Mouse (Mus musculus) C2C12 (cell line): ENCODE results near the gene Sfxn2. TPM values are rescaled to one million over a fixed set of nuclear protein-coding genes. Genes with fewer than 3 reads are reported as not detected.

Source experiments
- H3K27me3 ChIP-seq: one replicate; pipeline ENCODE4 v1.6.1; 2011; ENCODE audit not compliant: control insufficient read depth, insufficient read depth, insufficient read length
- H3K36me3 ChIP-seq: one replicate; pipeline ENCODE4 v1.6.1; 2011; ENCODE audit not compliant: control insufficient read depth, insufficient read depth
- H3K4me3 ChIP-seq: one replicate; pipeline ENCODE4 v1.5.1; 2011; ENCODE audit warnings: mild to moderate bottlenecking, control low read depth; ENCODE audit not compliant: poor library complexity, insufficient read depth, severe bottlenecking
- H3K79me2 ChIP-seq: one replicate; pipeline ENCODE4 v1.6.1; 2011; ENCODE audit not compliant: control insufficient read depth, insufficient read depth
- H3K79me3 ChIP-seq: one replicate; pipeline ENCODE4 v1.6.1; 2011; ENCODE audit warnings: low read depth, control low read depth
- H3ac ChIP-seq: one replicate; pipeline ENCODE3; 2011; ENCODE audit warnings: low read depth; ENCODE audit not compliant: control insufficient read depth, insufficient read length
- CEBPB ChIP-seq: IDR thresholded peaks from one replicate; pipeline ENCODE4 v1.6.1; 2011; ENCODE audit warnings: low read depth, mild to moderate bottlenecking, control low read depth, moderate library complexity
- CTCF ChIP-seq: IDR thresholded peaks from one replicate; pipeline ENCODE4 v1.5.1; 2011; ENCODE audit not compliant: control insufficient read depth, insufficient read depth, insufficient read length
- FOSL1 ChIP-seq: IDR thresholded peaks from one replicate; pipeline ENCODE4 v1.8.0; 2011; ENCODE audit warnings: mild to moderate bottlenecking, low read length; ENCODE audit not compliant: poor library complexity, insufficient read depth, severe bottlenecking
- MAX ChIP-seq: IDR thresholded peaks from one replicate; pipeline ENCODE4 v1.6.1; 2011; ENCODE audit warnings: mild to moderate bottlenecking, control low read depth
- MYOD1 ChIP-seq: IDR thresholded peaks from one replicate; pipeline ENCODE4 v1.6.1; 2011; ENCODE audit warnings: low read depth; ENCODE audit not compliant: control insufficient read depth, insufficient read length
- MYOG ChIP-seq: IDR thresholded peaks from one replicate; pipeline ENCODE4 v1.6.1; 2011; ENCODE audit not compliant: control insufficient read depth, insufficient read length; ENCODE audit errors: extremely low read depth
- USF1 ChIP-seq: IDR thresholded peaks from one replicate; pipeline ENCODE4 v1.6.1; 2011; ENCODE audit warnings: low read depth, mild to moderate bottlenecking, control low read depth, moderate library complexity
- polyA plus RNA-seq: library from polyadenylated mRNA; unstranded; fragments of >200 nt; fragmentation: generic; extraction: Trizol; gene quantifications from one replicate; pipeline ENCODE4 v1.2.1, GENCODE M21; 2012; ENCODE audit warnings: missing spikeins

Sfxn2 gene
- polyA plus RNA-seq, 1 experiment: 1.4 TPM

GRCm38 (mm10) chr19:46534542-46535098, 38.5 kb upstream of the Sfxn2 start:
- H3K79me2 ChIP-seq: no peaks in the 10 kb centered on the region
- TF ChIP-seq USF1: no peak
- TF ChIP-seq MAX: no peak
- no peak for TF ChIP-seq MYOG
- no peak for TF ChIP-seq MYOD1
- TF ChIP-seq FOSL1: no peak
- no peak for TF ChIP-seq CTCF
- no peak for TF ChIP-seq CEBPB
- H3ac ChIP-seq: no peak overlapping the region
- no peaks in the 10 kb centered on the region for H3K79me3 ChIP-seq
- no peak overlapping the region for H3K4me3 ChIP-seq
- H3K27me3 ChIP-seq: no peaks in the 10 kb centered on the region
- H3K36me3 ChIP-seq: no peaks in the 10 kb centered on the region

- no peaks in the 10 kb centered on the region for H3K36me3 ChIP-seq
- TF ChIP-seq MYOD1 (no peak), CTCF (no peak), FOSL1 (no peak), USF1 (no peak), MYOG (no peak), MAX (no peak), CEBPB (no peak)
- no peaks in the 10 kb centered on the region for H3K79me2 ChIP-seq
- no peaks in the 10 kb centered on the region for H3K27me3 ChIP-seq
- no peak overlapping the region for H3ac ChIP-seq
- no peak overlapping the region for H3K4me3 ChIP-seq
- H3K79me3 ChIP-seq: no peaks in the 10 kb centered on the region
Measured at GRCm38 (mm10) chr19:46537357-46537756, 35.8 kb upstream of the Sfxn2 start.

GRCm38 (mm10) chr19:46538213-46538612, 35.0 kb upstream of the Sfxn2 start:
- Histone ChIP-seq H3K79me2 (no peaks in the 10 kb centered on the region), H3ac (no peak overlapping the region), H3K4me3 (no peak overlapping the region), H3K36me3 (no peaks in the 10 kb centered on the region), H3K79me3 (no peaks in the 10 kb centered on the region), H3K27me3 (no peaks in the 10 kb centered on the region)
- TF ChIP-seq USF1 (no peak), MYOG (no peak), FOSL1 (no peak)

GRCm38 (mm10) chr19:46542750-46543149, 30.4 kb upstream of the Sfxn2 start:
- Histone ChIP-seq H3K36me3 (no peaks in the 10 kb centered on the region), H3K79me2 (no peaks in the 10 kb centered on the region), H3K79me3 (no peaks in the 10 kb centered on the region), H3K4me3 (no peak overlapping the region), H3ac (no peak overlapping the region), H3K27me3 (no peaks in the 10 kb centered on the region)
- TF ChIP-seq FOSL1: no peak
- no peak for TF ChIP-seq MYOD1
- TF ChIP-seq USF1: no peak
- TF ChIP-seq CEBPB: no peak
- no peak for TF ChIP-seq MYOG
- TF ChIP-seq CTCF: no peak
- no peak for TF ChIP-seq MAX

GRCm38 (mm10) chr19:46547565-46547964, 25.6 kb upstream of the Sfxn2 start:
- Histone ChIP-seq H3ac (no peak overlapping the region), H3K79me2 (no peaks in the 10 kb centered on the region), H3K79me3 (no peaks in the 10 kb centered on the region), H3K4me3 (no peak overlapping the region), H3K27me3 (no peaks in the 10 kb centered on the region), H3K36me3 (no peaks in the 10 kb centered on the region)
- no peak for TF ChIP-seq MYOD1
- no peak for TF ChIP-seq CEBPB

- Histone ChIP-seq H3K4me3 (no peak overlapping the region), H3K36me3 (no peaks in the 10 kb centered on the region), H3K27me3 (no peaks in the 10 kb centered on the region), H3ac (no peak overlapping the region), H3K79me2 (no peaks in the 10 kb centered on the region), H3K79me3 (no peaks in the 10 kb centered on the region)
- TF ChIP-seq USF1: no peak
- TF ChIP-seq MYOD1: no peak
- TF ChIP-seq MAX: no peak
- no peak for TF ChIP-seq FOSL1
- no peak for TF ChIP-seq MYOG
- TF ChIP-seq CTCF: no peak
- TF ChIP-seq CEBPB: no peak
Measured at GRCm38 (mm10) chr19:46548110-46548509, 25.1 kb upstream of the Sfxn2 start.
